Mouse (Mus musculus) ovary, adult 2 months (tissue): ENCODE measurements around the gene Selenof. TPM values are rescaled to one million over a fixed set of nuclear protein-coding genes. Genes with fewer than 3 reads are reported as not detected.

ENCODE experiments used
- polyA plus RNA-seq: library from polyadenylated mRNA; depleted of rRNA; stranded (reverse); fragments of >200 nt; gene quantifications from 2 replicates; pipeline ENCODE4 v1.2.3, GENCODE M21; 2012; rRNA removed

Gene Selenof
- polyA plus RNA-seq = 132 and 256 TPM in 2 replicates

GRCm38 (mm10) chr3:144570047-144570815 is at the start of gene Selenof, which contains the start of gene Hs2st1:
Selenof (plus strand) TSS chr3:144570304.
Hs2st1 (minus strand) TSS chr3:144570181.

Other genes starting within 250 kb of the Selenof start
- 6.6 and 8.3 TPM in 2 replicates for gene Hs2st1, start 123 bp upstream of the Selenof start, polyA plus RNA-seq
- 7.0 and 7.4 TPM in 2 replicates for gene Sh3glb1, start 150.0 kb downstream of the Selenof start, polyA plus RNA-seq
- gene Clca3a1, start 190.7 kb downstream of the Selenof start, polyA plus RNA-seq = 6.2 and 6.5 TPM in 2 replicates
- 0.17 and 0.93 TPM in 2 replicates for gene Clca3a2, start 249.2 kb downstream of the Selenof start, polyA plus RNA-seq